Mouse (Mus musculus): ENCODE data around the gene Dlk2. TPM values are rescaled to one million over a fixed set of nuclear protein-coding genes. Genes with fewer than 3 reads are reported as not detected.

The Dlk2 gene
- total RNA-seq, 2 experiments from 2014 or later = 0.21 TPM; not detected in 1

GRCm38 (mm10) chr17:46322046-46322823, 25.0 kb downstream of the Dlk2 start:
- no peak for DNase-seq

GRCm38 (mm10) chr17:46327413-46327905, 30.2 kb downstream of the Dlk2 start:
- DNase-seq = no peak

- DNase-seq = peak; percentile 96
Measured at GRCm38 (mm10) chr17:46327906-46328534, 30.8 kb downstream of the Dlk2 start, which contains the start of gene Abcc10. Abcc10 (minus strand) TSS chr17:46328352.

GRCm38 (mm10) chr17:46328723-46329122, 31.5 kb downstream of the Dlk2 start:
- DNase-seq = no peak

- no peak for DNase-seq
Measured at GRCm38 (mm10) chr17:46336475-46336874, 39.3 kb downstream of the Dlk2 start.

- no peak for DNase-seq
Measured at GRCm38 (mm10) chr17:46341208-46341607, 44.0 kb downstream of the Dlk2 start.

GRCm38 (mm10) chr17:46351026-46351700, 53.9 kb downstream of the Dlk2 start:
- no peak for DNase-seq

Other genes starting within 250 kb of the Dlk2 start
- 10 to 100 TPM; 74.1 to 79.3 TPM for gene Mrps18a, start 186.4 kb upstream of the Dlk2 start, total RNA-seq (2021)
- gene Rsph9, start 153.2 kb upstream of the Dlk2 start, total RNA-seq (2021) = under 1 TPM; 0.29 to 0.38 TPM
- 10 to 100 TPM; 16.5 to 18.3 TPM for gene Mad2l1bp, start 143.9 kb upstream of the Dlk2 start, total RNA-seq (2021)
- gene Gtpbp2, start 136.4 kb upstream of the Dlk2 start, total RNA-seq (2021) = 10 to 100 TPM; 46.5 to 50.8 TPM
- 10 to 100 TPM; 10.6 to 10.9 TPM for gene Polh, start 94.8 kb upstream of the Dlk2 start, total RNA-seq (2021)
- gene Xpo5, start 94.6 kb upstream of the Dlk2 start, total RNA-seq (2021) = 1 to 10 TPM; 9.0 to 9.4 TPM
- 10 to 100 TPM; 16.4 to 16.5 TPM for gene Polr1c, start 49.4 kb upstream of the Dlk2 start, total RNA-seq (2021)
- gene Yipf3, start 49.3 kb upstream of the Dlk2 start, total RNA-seq (2021) = 10 to 100 TPM; 49.4 to 54.7 TPM
- under 1 TPM; 0.33 to 0.35 TPM for gene Lrrc73, start 43.9 kb upstream of the Dlk2 start, total RNA-seq (2021)
- gene Tjap1, start 14.4 kb upstream of the Dlk2 start, total RNA-seq (2021) = 10 to 100 TPM; 31.7 to 39.1 TPM
- 1 to 10 TPM; 2.7 to 2.8 TPM for gene Abcc10, start 30.9 kb downstream of the Dlk2 start, total RNA-seq (2021)
- 10 to 100 TPM; 11.4 to 12.6 TPM for gene Zfp318, start 86.3 kb downstream of the Dlk2 start, total RNA-seq (2021)
- gene Crip3, start 131.5 kb downstream of the Dlk2 start, total RNA-seq (2021) = under 1 TPM in 1 of 2 experiments, not detected in 1; 0.78 TPM
- not detected for gene Slc22a7, start 141.0 kb downstream of the Dlk2 start, total RNA-seq (2021)
- gene Ttbk1, start 190.3 kb downstream of the Dlk2 start, total RNA-seq (2021) = 1 to 10 TPM in 1 of 2 experiments, under 1 TPM in 1; 0.77 to 1.4 TPM
- gene Dnph1, start 199.3 kb downstream of the Dlk2 start, total RNA-seq (2021) = 1 to 10 TPM; 4.5 to 5.4 TPM
- gene Cul9, start 249.0 kb downstream of the Dlk2 start, total RNA-seq (2021) = 10 to 100 TPM; 11.7 to 12.1 TPM